Mouse (Mus musculus) lung, embryonic 15.5 days (tissue): ENCODE results near the gene Snx18. TPM values are rescaled to one million over a fixed set of nuclear protein-coding genes. Genes with fewer than 3 reads are reported as not detected.

Source experiments
- ATAC-seq: fragments of 200-750 bp; cut with Nextera tagmentation; 2 replicates; pipeline ENCODE4 v1.8.0; 2017; ENCODE audit warnings: moderate number of reproducible peaks, borderline replicate concordance; ENCODE audit not compliant: low FRiP score, low TSS enrichment; ENCODE audit errors: extremely low read depth
- H3K27ac ChIP-seq: fragments of 300-500 bp; sonication (generic); 2 replicates; pipeline ENCODE4 v1.5.1; 2015; ENCODE audit warnings: moderate library complexity, mild to moderate bottlenecking, inconsistent platforms
- H3K27me3 ChIP-seq: fragments of 300-500 bp; sonication (generic); 2 replicates; pipeline ENCODE4 v1.6.1; 2015; ENCODE audit warnings: inconsistent platforms
- H3K36me3 ChIP-seq: fragments of 300-500 bp; sonication (generic); 2 replicates; pipeline ENCODE4 v1.6.1; 2015; ENCODE audit warnings: inconsistent platforms
- H3K4me1 ChIP-seq: fragments of 300-500 bp; sonication (generic); 2 replicates; pipeline ENCODE4 v1.6.1; 2015; ENCODE audit warnings: inconsistent platforms
- H3K4me2 ChIP-seq: fragments of 300-500 bp; sonication (generic); 2 replicates; pipeline ENCODE4 v1.6.1; 2015; ENCODE audit warnings: inconsistent platforms, mild to moderate bottlenecking, moderate library complexity
- H3K4me3 ChIP-seq: fragments of 300-500 bp; sonication (generic); 2 replicates; pipeline ENCODE4 v1.5.1; 2015; ENCODE audit warnings: mild to moderate bottlenecking, inconsistent platforms
- H3K9ac ChIP-seq: fragments of 300-500 bp; sonication (generic); 2 replicates; pipeline ENCODE4 v1.6.1; 2015; ENCODE audit warnings: inconsistent platforms
- H3K9me3 ChIP-seq: fragments of 300-500 bp; sonication (generic); 2 replicates; pipeline ENCODE4 v1.6.1; 2016; ENCODE audit warnings: inconsistent platforms
- WGBS: fragments of 180-500 bp; shearing (Covaris S2); methylation state at CpG from one replicate; pipeline ENCODE4 v1.1.7; 2015; 5-methylcytosine and 5-hydroxymethylcytosine counted together
- polyA plus RNA-seq: library from polyadenylated mRNA; unstranded; fragments of >200 nt; fragmentation: Nextera tagmentation; extraction: Ambion mirVana; gene quantifications from 2 replicates; pipeline ENCODE4 v1.2.1, GENCODE M21; 2015

Snx18 gene
- polyA plus RNA-seq, 1 experiment from 2014 or later, result 20.4 TPM

- Histone ChIP-seq H3K4me3 (no peak overlapping the region), H3K9ac (no peak overlapping the region), H3K27me3 (peaks cover 6% of the 10 kb centered on the region; the same call in 1 of the 2 replicates), H3K27ac (no peak overlapping the region), H3K9me3 (no peaks in the 10 kb centered on the region), H3K4me2 (no peak overlapping the region), H3K36me3 (no peaks in the 10 kb centered on the region), H3K4me1 (peaks cover 3% of the 10 kb centered on the region; the same call in 1 of the 2 replicates)
- no peak for ATAC-seq
- 38% methylated on average over 7 of the region's 7 CpGs for WGBS
Observed at GRCm38 (mm10) chr13:113579788-113580399, 38.5 kb downstream of the Snx18 start.

DNA sequence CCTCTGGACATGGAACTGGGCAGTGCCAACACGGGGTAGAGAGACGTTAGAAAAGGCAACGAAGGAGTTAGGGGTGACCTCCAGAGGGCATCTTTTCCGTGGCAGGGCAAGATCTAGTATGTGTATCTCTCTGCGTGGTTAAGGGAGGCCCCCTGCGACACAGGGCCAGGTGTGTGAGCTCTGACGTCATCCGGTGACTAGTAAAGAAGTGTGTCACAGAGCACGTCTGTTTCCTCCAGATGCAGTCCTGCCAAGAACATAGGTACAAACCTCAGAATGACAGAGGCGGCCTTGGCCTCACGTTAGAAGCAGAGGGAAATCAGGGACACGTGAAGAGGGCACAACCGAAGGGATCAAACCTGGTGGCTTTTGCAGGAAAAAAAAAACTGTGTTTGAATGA lies 44.1 kb downstream of the Snx18 start:
- no peaks in the 10 kb centered on the region for H3K9me3 ChIP-seq
- H3K9ac ChIP-seq, result no peak overlapping the region
- 76% methylated on average over 13 of the region's 13 CpGs for WGBS
- H3K27me3 ChIP-seq, result peaks cover 9% of the 10 kb centered on the region; the same call in 1 of the 2 replicates
- no peak overlapping the region for H3K27ac ChIP-seq
- H3K4me3 ChIP-seq, result no peak overlapping the region
- no peaks in the 10 kb centered on the region for H3K4me1 ChIP-seq
- H3K36me3 ChIP-seq, result no peaks in the 10 kb centered on the region
- H3K4me2 ChIP-seq, result no peak overlapping the region
- ATAC-seq, result no peak

GRCm38 (mm10) chr13:113573377-113573776 lies 45.0 kb downstream of the Snx18 start:
- Histone ChIP-seq H3K4me2 (no peak overlapping the region), H3K27ac (no peak overlapping the region), H3K9ac (no peak overlapping the region), H3K27me3 (peaks cover 9% of the 10 kb centered on the region; the same call in 1 of the 2 replicates), H3K36me3 (no peaks in the 10 kb centered on the region), H3K4me1 (no peaks in the 10 kb centered on the region), H3K4me3 (no peak overlapping the region), H3K9me3 (no peaks in the 10 kb centered on the region)
- ATAC-seq, result no peak
- 92% methylated on average over 2 of the region's 2 CpGs for WGBS

GRCm38 (mm10) chr13:113572046-113572686 lies 46.2 kb downstream of the Snx18 start:
- no peak for ATAC-seq
- Histone ChIP-seq H3K4me2 (no peak overlapping the region), H3K27ac (no peak overlapping the region), H3K9me3 (no peaks in the 10 kb centered on the region), H3K9ac (no peak overlapping the region), H3K4me3 (no peak overlapping the region), H3K27me3 (peaks cover 9% of the 10 kb centered on the region; the same call in 1 of the 2 replicates), H3K36me3 (no peaks in the 10 kb centered on the region), H3K4me1 (no peaks in the 10 kb centered on the region)
- 82% methylated on average over 9 of the region's 9 CpGs for WGBS

DNA sequence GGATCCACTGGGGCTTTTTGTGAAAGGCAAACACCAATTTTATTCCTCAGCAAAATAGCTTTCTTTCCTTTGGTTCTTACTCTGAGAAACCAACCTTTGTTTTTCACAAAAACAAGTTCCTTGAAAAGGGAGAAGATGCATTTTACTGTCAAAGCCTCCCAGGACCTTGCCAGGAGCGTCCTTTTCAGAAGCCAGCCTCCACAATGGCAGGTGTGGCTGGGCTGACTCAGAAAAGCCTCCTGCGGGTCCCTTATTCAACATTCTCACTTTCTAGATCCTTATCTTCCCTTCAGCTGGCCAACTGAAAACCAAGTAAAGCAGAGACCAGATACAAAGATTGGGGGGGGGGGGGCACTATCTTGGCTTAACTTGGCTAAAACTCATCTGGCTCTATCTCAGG lies 48.8 kb downstream of the Snx18 start:
- WGBS, result 34% methylated on average over 2 of the region's 2 CpGs
- H3K9me3 ChIP-seq, result no peaks in the 10 kb centered on the region
- ATAC-seq, result no peak
- H3K27ac ChIP-seq, result no peak overlapping the region
- H3K27me3 ChIP-seq, result 0 out of 2 replicates have a peak, but pooled peaks cover 4% of the 10 kb centered on the region
- no peak overlapping the region for H3K4me3 ChIP-seq
- no peaks in the 10 kb centered on the region for H3K4me1 ChIP-seq
- no peaks in the 10 kb centered on the region for H3K36me3 ChIP-seq
- H3K9ac ChIP-seq, result no peak overlapping the region
- H3K4me2 ChIP-seq, result no peak overlapping the region

DNA sequence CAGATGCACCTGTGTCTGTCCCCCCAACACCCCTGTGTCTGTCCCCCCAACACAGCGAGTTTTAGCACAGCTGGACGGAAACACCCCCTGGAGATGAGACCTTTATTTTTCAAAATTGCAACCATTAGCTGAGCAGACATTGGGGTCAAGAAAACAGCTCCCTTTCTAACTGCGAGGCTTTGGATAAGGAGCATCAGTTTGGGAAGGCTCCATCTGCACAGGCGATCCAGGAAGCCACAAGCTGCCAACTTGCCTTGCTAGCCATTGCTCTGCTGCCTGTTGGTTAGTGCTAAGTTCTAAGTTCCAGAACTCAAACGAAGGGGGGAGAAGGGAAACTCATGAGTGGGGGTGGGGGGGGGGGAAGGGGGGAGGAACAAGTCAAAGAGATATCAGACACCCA lies 51.4 kb downstream of the Snx18 start:
- no peaks in the 10 kb centered on the region for H3K36me3 ChIP-seq
- no peak overlapping the region for H3K4me3 ChIP-seq
- 82% methylated on average over 5 of the region's 5 CpGs for WGBS
- no peak overlapping the region for H3K4me2 ChIP-seq
- no peak overlapping the region for H3K9ac ChIP-seq
- no peaks in the 10 kb centered on the region for H3K27me3 ChIP-seq
- no peaks in the 10 kb centered on the region for H3K4me1 ChIP-seq
- H3K9me3 ChIP-seq, result no peaks in the 10 kb centered on the region
- ATAC-seq, result no peak
- no peak overlapping the region for H3K27ac ChIP-seq

DNA sequence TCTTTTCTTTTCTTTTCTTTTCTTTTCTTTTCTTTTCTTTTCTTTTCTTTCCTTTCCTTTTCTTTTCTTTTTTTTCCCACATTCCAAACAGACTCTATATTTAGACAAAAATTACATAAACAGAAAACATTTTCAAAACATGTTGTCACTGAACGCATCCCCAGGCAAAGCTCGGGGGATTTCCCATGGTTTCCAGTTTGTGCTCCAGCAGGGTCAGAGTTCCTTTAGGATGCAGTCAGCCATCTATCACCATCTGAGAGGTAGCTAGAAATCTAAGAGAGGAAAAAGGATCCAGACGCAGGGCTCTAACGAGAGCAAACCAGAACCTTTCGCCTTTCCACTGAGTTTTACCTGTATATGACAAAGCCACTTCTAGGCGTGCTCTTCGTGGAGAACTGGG lies 52.0 kb downstream of the Snx18 start:
- no peaks in the 10 kb centered on the region for H3K36me3 ChIP-seq
- 84% methylated on average over 7 of the region's 7 CpGs for WGBS
- H3K27ac ChIP-seq, result no peak overlapping the region
- H3K27me3 ChIP-seq, result no peaks in the 10 kb centered on the region
- H3K4me1 ChIP-seq, result no peaks in the 10 kb centered on the region
- no peak overlapping the region for H3K9ac ChIP-seq
- H3K9me3 ChIP-seq, result no peaks in the 10 kb centered on the region
- H3K4me3 ChIP-seq, result no peak overlapping the region
- no peak for ATAC-seq
- H3K4me2 ChIP-seq, result no peak overlapping the region

DNA sequence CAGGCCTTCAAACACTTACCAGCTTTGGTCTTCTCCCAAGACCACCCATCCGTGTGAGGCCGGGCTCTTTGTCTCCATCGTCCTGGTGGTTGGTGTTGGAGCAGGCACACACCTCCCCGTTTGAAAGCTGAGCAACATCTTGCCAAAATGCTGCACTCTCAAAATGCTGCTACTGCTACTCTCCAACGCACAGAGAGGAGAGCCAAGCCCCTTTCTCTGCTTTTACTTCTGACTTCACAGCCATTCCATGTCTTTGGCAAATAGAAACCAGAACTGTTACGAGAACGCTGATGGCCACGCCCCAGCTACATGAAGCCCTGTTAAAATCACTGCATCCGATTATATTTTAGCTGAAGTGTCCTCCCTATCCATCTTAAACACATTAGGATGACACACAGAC lies 58.7 kb downstream of the Snx18 start:
- Histone ChIP-seq H3K9ac (no peak overlapping the region), H3K27me3 (no peaks in the 10 kb centered on the region), H3K36me3 (no peaks in the 10 kb centered on the region), H3K27ac (no peak overlapping the region), H3K4me2 (no peak overlapping the region), H3K4me3 (no peak overlapping the region), H3K9me3 (no peaks in the 10 kb centered on the region), H3K4me1 (peaks cover 7% of the 10 kb centered on the region)
- 75% methylated on average over 9 of the region's 9 CpGs for WGBS
- ATAC-seq, result no peak

DNA sequence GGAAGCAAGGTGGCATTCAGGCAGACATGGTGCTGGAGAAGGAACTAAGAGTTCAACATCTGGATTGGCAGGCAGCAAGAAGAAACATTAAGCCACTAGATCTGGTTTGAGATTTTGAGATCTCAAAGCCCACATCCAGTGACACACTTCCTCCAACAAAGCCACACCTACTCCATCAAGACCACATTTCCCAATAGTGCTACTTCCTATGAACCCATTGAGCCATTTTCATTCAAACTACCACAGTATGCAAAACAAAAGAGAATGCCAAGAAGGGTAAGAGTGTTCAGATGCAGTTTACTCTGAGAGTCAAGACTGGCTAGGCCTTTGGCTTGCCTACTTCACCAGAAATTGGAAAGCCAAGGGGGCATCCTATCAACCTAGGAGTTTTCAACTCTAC lies 61.8 kb downstream of the Snx18 start:
- no peak overlapping the region for H3K27ac ChIP-seq

GRCm38 (mm10) chr13:113555226-113555625 lies 63.1 kb downstream of the Snx18 start:
- H3K4me2 ChIP-seq, result no peak overlapping the region
- H3K9me3 ChIP-seq, result no peaks in the 10 kb centered on the region
- H3K27ac ChIP-seq, result no peak overlapping the region; the same call in 1 of the 2 replicates
- ATAC-seq, result no peak; the same call in 1 of the 2 replicates
- no peaks in the 10 kb centered on the region for H3K36me3 ChIP-seq
- WGBS, result 37% methylated on average over 2 of the region's 2 CpGs
- no peak overlapping the region for H3K4me3 ChIP-seq
- peaks cover 12% of the 10 kb centered on the region for H3K4me1 ChIP-seq
- no peak overlapping the region for H3K9ac ChIP-seq
- no peaks in the 10 kb centered on the region for H3K27me3 ChIP-seq

More for the DNA sequence above, 61.8 kb downstream of the Snx18 start:
- Histone ChIP-seq H3K4me2 (no peak overlapping the region), H3K9ac (no peak overlapping the region), H3K9me3 (no peaks in the 10 kb centered on the region), H3K27me3 (no peaks in the 10 kb centered on the region), H3K4me1 (peaks cover 7% of the 10 kb centered on the region), H3K36me3 (no peaks in the 10 kb centered on the region), H3K4me3 (no peak overlapping the region)
- ATAC-seq, result no peak

DNA sequence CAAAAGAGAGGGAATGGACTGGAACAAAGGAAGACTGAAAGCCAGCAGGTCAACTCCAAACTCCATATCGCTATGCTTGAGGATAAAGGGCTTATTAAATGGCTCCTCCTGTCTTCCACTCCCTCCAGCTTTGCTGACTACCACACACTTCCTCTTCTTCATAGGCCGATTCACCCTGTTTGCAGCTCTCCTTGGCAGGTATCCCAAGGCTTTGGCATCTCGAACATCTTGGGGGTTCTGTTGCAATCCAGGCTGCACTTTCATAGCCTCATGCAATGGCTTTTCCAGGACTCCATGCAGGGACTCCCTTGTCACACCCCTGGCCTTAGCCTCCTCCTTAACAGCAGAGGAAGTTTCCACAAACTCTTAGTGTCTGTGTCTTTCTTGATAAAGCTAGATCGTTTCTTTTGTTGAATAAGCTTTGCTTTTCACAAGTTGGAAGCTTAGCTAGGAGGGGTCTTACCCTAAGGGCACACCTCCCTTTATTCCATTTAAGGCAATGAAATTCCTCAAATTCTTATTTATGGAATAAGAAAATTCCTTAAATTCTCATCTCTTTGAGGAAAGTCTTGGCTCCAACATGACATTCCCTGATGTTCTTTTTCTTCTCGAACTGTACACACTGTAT lies 64.6 kb downstream of the Snx18 start:
- H3K27me3 ChIP-seq, result no peaks in the 10 kb centered on the region
- H3K4me2 ChIP-seq, result no peak overlapping the region
- peaks cover 12% of the 10 kb centered on the region for H3K4me1 ChIP-seq
- H3K36me3 ChIP-seq, result no peaks in the 10 kb centered on the region
- no peak overlapping the region for H3K4me3 ChIP-seq
- H3K27ac ChIP-seq, result no peak overlapping the region
- 59% methylated on average over 5 of the region's 5 CpGs for WGBS
- no peak for ATAC-seq
- H3K9ac ChIP-seq, result no peak overlapping the region
- no peaks in the 10 kb centered on the region for H3K9me3 ChIP-seq

GRCm38 (mm10) chr13:113552341-113552740 lies 66.0 kb downstream of the Snx18 start:
- Histone ChIP-seq H3K9ac (no peak overlapping the region), H3K36me3 (no peaks in the 10 kb centered on the region), H3K27me3 (no peaks in the 10 kb centered on the region), H3K4me2 (no peak overlapping the region), H3K9me3 (no peaks in the 10 kb centered on the region), H3K4me3 (no peak overlapping the region), H3K4me1 (peaks cover 12% of the 10 kb centered on the region), H3K27ac (no peak overlapping the region)
- WGBS, result 71% methylated on average over 1 of the region's 1 CpGs
- ATAC-seq, result no peak
